Mouse (Mus musculus) granulocyte monocyte progenitor cell, adult 5-6 weeks (primary cell): ENCODE results near the gene Neu2. TPM values are rescaled to one million over a fixed set of nuclear protein-coding genes. Genes with fewer than 3 reads are reported as not detected.

Experiments
- ATAC-seq: replicated peaks from 2 replicates; pipeline ENCODE4 v1.8.0; 2016; ENCODE audit warnings: mild to moderate bottlenecking, moderate TSS enrichment, inconsistent platforms; ENCODE audit not compliant: poor library complexity, severe bottlenecking
- total RNA-seq, 2 experiments: library from RNA; stranded (forward) in 1 of 2; stranded (reverse) in 1 of 2; fragments of 200-712, 200-1000 nt in 1 of 2; fragments of >200 nt in 1 of 2; fragmentation: Nextera tagmentation in 1 of 2; gene quantifications; 2 replicates each; pipeline ENCODE4 v1.2.3; 2014 to 2017

Gene Neu2
- total RNA-seq, 2 experiments from 2014 or later, result not detected

- ATAC-seq, result no peak
Measured at GRCm38 (mm10) chr1:87532346-87532745, 22.7 kb downstream of the Neu2 start.

GRCm38 (mm10) chr1:87534118-87534517 is 24.4 kb downstream of the Neu2 start:
- no peak for ATAC-seq

DNA sequence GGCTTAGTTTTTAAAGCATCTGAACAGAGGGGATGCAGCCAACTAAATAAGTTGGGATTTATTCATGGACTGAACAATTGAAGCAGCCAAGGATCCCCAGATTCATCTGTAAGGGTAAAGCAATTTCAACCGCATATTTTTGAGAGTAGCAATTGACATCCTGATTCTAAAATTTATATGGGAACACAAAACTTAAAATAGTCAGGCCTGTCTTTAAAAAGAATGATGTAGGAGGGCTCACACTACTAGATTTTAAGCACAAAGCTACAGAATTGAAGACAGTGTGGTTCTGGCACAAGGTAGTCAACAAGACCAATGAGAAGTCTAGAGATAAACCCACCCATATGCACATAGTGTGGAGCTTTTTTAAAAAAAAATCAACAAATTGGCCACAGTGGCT is 27.3 kb downstream of the Neu2 start:
- ATAC-seq, result no peak

DNA sequence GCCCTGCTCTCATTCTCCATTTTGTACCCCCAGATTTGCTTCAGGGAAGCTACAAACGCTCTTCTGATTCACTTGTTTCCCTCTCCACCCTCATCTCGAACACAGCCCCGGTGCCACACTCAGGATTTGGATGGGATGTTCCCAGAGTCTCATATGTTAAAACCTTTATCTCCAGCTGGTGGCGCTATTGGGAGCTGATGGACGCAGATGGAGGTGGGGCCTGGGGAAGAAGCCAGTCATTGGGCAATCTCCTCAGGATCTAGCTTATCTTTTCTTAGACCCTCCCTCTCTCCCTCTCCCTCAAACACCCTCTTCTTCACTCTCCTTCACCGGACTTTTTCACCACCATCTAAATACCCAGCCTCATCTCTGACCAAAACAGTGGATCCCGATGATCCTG is 31.9 kb downstream of the Neu2 start:
- ATAC-seq, result peak; percentile 79

DNA sequence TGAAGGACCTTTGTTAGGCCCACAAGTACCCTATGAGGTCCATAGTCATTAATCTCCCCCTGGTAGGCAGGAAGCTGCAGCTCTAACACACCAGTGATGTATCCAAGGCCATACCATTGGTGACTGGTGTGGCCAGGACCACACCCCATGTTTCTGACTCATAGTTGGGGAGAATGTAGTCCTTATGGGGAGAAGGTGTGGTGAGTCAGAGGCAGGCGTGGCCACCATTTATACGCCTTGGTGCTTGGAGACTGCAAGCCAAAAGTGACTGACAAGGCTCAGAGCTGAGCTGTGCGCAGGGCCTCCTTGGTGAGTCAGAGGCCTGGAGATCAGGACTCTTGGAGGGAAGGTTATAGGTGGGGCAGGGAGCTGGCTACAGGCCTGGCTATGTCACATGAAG is 41.3 kb downstream of the Neu2 start:
- no peak for ATAC-seq

DNA sequence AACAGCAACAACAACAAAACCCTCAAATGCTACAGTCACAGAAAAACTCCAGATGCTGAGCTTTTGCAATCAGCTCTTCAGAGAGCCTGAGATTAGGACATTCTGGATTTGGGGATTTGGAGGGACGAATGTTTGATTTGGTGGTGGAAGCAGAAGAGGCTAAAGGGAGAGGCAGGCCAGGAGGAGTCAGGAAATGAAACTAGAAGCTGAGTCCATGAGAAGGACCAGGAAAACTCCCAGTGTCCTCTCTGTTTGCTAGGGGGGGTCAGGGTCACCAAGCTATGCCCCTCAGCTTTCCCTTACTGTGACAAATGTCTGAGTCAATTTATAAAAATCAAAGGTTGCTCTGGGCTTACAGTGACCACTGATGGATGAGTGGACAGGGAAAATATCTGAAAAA is 43.9 kb downstream of the Neu2 start:
- ATAC-seq, result no peak

DNA sequence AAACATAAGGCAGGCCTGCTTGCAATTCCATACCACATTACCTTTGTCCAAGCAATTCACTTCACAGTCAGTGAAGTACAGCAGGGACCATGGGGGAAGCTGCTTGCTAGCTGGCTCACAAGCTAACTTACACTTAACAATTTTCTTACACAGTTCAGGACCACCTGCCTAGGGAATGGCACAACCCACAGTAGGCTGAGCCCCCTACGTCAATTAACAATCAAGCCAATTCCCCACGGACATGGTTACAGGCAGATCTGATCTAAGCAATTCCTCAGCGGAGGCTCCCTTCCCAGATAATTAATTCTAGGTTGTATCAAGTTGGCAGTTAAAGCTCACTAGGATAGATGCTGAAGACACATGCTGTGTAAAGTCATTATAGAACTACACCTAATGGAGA is 53.3 kb downstream of the Neu2 start:
- ATAC-seq, result no peak

DNA sequence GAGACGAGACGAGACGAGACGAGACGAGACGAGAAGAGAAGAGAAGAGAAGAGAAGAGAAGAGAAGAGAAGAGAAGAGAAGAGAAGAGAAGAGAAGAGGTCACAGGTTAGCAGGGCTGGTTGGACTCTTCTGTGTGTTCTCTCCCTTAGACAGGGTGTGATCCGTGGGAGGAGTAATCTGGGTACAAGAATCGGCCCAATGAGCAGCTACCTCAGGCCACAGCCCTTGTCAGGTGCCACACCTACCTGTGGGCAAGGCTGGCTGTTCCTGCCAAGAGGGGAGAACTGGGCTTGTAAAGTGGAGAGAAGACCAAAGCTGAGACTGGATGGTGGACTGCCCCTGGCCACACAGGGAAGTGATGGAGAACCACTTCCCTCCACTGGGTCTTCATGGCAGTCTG is 56.1 kb downstream of the Neu2 start:
- no peak for ATAC-seq

- ATAC-seq, result peak; percentile 53
Measured at GRCm38 (mm10) chr1:87568398-87568797, 58.7 kb downstream of the Neu2 start.

DNA sequence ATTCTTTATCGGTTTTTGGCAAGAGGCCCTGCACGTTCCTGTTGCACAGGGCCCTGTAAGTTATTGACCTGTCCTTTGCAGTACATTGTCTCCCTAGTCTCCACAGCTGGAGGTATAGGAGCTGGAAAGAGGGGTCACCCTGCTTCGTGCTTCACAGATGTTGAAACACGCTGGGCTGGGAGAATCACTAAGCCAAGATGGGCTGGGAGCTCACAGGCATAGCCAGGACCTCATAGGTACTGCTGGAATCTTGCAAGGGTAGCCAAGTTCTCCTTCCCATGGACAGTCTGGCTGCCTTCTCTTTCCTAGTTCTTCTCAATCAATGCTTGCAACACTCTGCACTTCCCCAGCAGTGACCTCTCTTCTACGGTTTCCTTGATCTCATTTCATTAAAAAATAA is 63.6 kb downstream of the Neu2 start:
- ATAC-seq, result no peak

GRCm38 (mm10) chr1:87573800-87574215 is 64.1 kb downstream of the Neu2 start, which contains the start of gene Ngef:
Gene Ngef (minus strand): TSS chr1:87573870.
- ATAC-seq, result no peak

- no peak for ATAC-seq
Measured at GRCm38 (mm10) chr1:87574353-87574752, 64.7 kb downstream of the Neu2 start.

- ATAC-seq, result no peak
Measured at GRCm38 (mm10) chr1:87574785-87575184, 65.1 kb downstream of the Neu2 start.

- no peak for ATAC-seq
Measured at GRCm38 (mm10) chr1:87578965-87579364, 69.3 kb downstream of the Neu2 start.

DNA sequence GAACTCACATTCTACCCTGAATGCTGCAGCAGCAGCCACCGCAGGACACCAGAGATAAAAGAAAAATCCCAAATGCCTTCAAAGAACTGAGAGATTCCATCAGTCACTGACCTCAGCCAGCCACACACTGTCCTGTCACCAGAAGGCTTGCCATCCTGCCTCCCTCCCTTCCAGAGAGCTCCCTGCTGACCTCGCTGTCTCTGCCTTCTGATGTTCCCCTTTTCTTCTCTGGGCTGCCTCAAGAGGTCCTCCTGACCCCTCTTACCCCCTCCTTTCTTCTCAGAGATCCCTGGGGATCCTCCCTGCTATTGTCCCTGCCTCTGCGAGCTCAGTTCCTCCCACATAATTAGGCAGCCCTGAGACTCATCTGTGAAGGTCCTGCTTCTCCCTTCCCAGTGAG is 71.1 kb downstream of the Neu2 start:
- ATAC-seq, result peak; percentile 37; the same call in 1 of the 2 replicates

DNA sequence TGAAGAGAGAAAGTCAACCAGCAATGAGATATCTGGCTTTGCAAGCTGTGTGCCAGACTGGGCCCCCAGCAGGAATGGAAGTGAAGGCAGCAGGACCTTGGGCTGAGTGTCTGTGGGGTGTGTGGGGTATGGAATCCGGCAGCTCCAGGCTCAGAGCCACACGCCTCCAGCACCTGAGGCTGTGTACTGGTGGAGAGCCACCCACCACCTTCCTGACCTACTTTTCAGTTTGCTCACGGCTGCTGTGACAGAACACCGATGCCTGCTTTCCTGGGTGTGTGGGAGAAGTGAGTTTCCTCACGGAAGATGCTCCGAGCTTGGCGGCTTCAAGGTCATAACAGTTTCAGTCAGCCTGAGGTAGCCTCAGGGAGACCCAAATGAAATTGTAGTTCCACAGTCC is 79.5 kb downstream of the Neu2 start:
- ATAC-seq, result no peak

- no peak for ATAC-seq
Measured at GRCm38 (mm10) chr1:87589980-87590379, 80.3 kb downstream of the Neu2 start.

- ATAC-seq, result no peak
Measured at GRCm38 (mm10) chr1:87594261-87594660, 84.6 kb downstream of the Neu2 start.

GRCm38 (mm10) chr1:87594671-87595070 is 85.0 kb downstream of the Neu2 start:
- ATAC-seq, result no peak

- no peak for ATAC-seq
Measured at GRCm38 (mm10) chr1:87600533-87600932, 90.8 kb downstream of the Neu2 start.

- ATAC-seq, result no peak
Measured at GRCm38 (mm10) chr1:87601801-87602200, 92.1 kb downstream of the Neu2 start.

DNA sequence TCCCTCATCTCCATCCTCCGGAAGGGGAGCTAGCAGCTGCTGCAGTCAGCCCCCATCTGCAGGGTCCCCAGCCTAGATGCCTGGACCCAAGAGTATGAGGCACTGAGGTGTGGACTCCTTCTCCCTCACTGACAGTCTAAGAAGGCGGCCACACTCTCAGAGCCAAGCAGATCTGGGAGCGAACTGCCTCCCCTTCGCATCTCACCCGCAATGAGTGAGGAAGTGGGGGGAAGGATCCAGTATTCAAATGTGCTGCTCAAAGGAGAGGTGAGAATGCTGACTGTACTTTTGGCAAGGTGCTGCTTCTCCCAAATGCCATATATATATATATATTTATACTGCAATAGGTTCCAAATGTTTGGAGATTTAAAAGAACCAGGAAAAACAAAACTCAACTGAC is 93.7 kb downstream of the Neu2 start:
- no peak for ATAC-seq

DNA sequence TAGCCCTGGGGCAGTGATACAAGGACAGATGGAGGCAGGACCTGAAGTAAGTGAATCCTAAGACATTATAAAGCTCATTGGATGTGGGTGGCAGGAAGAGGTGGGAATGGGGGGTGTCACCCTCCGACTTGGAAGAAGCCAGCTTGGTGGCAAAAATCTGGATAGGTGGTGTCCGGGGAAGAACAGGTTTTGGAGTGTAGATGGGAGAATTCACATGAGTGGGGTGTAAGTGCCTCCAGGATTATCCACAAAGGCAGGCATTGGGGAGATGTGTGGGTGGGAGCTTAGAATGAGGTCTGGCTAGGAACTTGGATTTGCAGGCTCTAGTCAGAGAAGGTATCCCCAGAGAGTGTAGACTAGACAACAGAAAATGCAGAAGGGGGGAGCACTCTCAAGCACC is 95.6 kb downstream of the Neu2 start:
- no peak for ATAC-seq
